Mouse (Mus musculus): ENCODE results near the gene Lysmd4. TPM values are rescaled to one million over a fixed set of nuclear protein-coding genes. Genes with fewer than 3 reads are reported as not detected.

Lysmd4 gene
- 10 to 100 TPM; 13.8 to 16.9 TPM for total RNA-seq (2021)
- long read RNA-seq, experiment 1, transcript Lysmd4-201 (3 exons, 2,898 nt): major isoform, 12 of 26 reads
- long read RNA-seq, experiment 1, partial matches to known transcripts: 3 of 26 reads
- long read RNA-seq, experiment 1, other reads (novel, unspliced or antisense): 5 of 26 reads
- long read RNA-seq, experiment 2, transcript Lysmd4-209 (3 exons, 2,110 nt): minor isoform, 5 of 37 reads
- long read RNA-seq, experiment 2, transcript Lysmd4-201 (3 exons, 2,898 nt): major isoform, 15 of 37 reads
- long read RNA-seq, experiment 2, partial matches to known transcripts: 5 of 37 reads
- long read RNA-seq, experiment 2, other reads (novel, unspliced or antisense): 11 of 37 reads

DNA sequence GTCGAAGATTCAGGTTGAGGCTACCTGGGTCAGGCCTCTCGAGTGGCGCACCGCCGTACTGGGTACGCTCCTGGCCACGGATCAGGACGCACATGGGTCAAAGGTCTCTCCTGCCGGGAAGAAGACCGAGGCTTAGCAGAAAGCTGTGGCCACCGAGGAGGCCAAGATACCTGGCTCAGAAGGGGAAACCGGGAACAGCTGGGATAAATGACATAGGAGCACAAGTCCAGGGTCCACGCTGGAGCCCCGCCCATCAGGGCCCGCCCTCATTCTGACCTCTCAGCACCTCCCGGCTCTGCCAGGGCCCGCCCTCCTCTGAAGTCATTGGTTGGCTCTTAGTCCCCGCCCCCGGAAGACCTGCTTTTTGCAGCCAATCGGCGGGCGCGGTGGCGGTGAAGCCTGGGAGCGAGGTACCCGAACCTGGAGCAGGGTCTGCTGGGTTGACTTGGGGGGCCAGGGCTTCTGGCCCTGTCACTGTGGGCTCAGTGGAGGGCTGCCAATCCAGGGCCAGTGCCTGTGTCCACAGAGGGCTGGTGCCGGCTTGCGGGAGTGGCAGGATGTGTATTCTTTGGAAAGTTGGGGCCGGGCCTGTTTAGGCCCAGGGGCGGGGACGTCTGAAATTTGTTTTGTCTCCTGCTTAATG is at the start of gene Lysmd4:
Lysmd4 (plus strand) TSS at position 325 of the 643 bp plus-strand sequence.
- peak; percentile 86 to 92 for DNase-seq (ENCODE audit: low spot score in 2 of 2)

DNA sequence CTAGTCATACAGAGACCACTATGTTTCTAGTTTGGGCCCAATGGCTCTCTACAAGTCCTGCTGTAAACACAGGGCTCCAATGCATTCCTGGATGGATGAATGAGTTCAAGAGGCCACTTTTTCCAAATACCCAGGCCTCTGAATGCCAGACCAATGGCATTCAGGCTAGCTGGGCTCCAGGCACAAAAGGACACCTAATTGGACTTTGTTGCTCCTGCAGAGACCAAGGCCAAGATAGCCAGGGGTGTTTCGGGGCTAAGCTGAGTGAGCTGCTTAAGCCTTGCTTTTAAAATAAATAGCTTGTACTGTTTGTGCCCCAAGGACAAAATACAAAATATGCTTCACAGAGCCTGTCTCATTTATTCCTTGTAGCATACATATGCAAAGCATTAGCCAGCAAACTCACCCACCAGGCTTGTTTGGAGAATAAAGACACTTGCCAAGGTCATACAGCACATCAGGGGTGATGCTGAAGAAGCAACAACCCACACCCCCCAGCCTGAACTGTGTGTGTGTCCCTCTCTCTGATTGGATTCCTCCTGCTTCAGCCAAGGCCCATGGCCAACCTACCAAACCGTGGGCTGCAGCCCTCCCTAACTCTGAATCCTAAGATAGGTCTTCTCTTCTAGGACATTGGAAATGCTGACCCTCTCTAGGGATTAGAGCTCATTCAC is 48.7 kb upstream of the Lysmd4 start:
- no peak for DNase-seq (ENCODE audit: low spot score in 2 of 2)

DNA sequence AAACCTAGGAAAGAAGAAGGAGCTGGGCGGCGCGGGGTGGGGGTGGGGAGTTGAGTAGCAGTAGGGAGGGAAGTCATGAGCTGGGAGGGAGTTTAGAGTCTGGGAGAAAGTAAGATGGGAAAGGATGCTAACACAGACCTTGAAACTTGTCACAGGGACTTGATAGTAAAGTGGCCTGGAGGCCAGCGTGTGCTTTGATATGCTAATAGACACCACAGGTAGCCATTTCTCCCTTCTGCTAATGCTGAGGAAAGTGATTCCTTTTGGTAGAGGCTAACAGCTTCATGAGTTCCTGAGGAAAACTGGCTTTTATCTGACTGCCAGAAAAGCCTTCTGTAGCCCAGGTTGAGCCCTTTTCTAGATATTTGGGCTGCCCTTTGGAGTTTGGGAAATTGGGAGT is 38.6 kb upstream of the Lysmd4 start:
- no peak for DNase-seq (ENCODE audit: low spot score in 2 of 2)

DNA sequence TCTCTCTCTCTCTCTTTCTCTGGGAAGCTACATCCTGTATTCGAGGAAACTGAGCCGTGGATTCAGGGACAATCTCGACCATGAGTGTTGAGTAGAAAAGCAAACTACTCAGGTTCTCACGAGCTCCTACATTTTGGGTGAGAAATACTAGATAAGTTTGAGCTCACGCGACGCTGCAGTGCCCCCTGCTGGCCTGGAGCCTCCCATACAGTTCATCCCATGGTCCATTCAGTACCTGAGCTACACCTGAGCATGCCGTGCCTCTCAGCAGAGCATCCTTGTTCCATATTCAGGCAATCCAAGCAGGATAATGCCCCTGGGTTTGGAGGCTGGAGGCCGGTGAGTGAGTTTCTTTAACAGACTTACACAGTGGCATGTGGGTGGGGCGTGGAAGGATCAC is 22.9 kb upstream of the Lysmd4 start:
- peak; percentile 37 to 46 for DNase-seq (ENCODE audit: low spot score in 2 of 2)

DNA sequence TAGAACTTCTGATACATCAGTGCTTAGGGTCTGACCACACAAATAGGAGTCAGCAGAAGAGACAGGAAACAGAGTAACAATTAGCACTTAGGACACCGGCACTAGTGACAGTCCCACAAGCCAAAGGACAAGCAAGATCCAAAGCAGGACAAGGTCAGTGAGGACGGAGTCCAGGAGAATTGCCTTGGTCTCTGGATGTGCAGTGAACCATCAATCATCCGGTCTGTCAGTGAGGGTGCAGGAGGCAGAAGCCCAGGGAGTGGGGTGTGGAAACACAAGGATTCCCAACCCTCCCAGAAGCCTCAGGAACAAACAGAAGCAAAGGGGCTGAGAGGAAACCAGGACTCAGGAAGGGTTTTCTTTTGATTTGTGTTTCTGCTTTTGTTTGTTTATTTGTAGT is 18.7 kb upstream of the Lysmd4 start:
- no peak for DNase-seq (ENCODE audit: low spot score in 2 of 2)

DNA sequence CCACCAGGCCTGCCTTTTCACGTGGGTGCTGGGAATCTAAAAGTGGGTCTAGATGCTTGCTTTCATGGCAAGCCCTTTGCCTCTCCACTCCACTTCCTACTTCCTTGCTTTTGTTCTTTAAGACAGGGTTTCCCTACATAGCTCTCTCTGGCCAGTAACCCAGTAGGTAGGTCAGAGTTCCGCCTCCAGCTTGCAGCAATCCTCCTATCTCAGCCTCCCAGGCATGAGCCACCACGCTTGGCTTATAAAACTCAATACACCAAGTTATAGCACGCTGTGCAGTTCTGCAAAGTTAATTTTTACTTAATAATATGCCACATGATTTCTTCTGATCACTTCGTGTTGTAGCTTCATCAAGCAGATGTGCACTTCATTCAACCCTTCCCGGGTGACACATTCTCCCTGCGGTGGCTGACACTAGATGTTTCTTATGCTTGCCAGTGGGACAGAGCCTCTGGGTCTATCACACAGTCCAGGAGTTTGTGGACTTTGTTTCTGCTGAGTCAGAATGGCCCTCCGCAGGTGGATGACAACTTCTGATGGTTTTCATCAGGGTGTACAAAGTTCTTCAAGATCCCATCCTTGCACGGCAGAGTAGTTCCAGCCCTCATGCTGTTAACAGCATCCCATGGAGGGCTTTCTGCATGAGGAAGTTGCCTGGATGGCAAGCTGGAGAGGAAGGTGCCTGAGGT is 16.5 kb upstream of the Lysmd4 start:
- no peak for DNase-seq (ENCODE audit: low spot score in 2 of 2)

DNA sequence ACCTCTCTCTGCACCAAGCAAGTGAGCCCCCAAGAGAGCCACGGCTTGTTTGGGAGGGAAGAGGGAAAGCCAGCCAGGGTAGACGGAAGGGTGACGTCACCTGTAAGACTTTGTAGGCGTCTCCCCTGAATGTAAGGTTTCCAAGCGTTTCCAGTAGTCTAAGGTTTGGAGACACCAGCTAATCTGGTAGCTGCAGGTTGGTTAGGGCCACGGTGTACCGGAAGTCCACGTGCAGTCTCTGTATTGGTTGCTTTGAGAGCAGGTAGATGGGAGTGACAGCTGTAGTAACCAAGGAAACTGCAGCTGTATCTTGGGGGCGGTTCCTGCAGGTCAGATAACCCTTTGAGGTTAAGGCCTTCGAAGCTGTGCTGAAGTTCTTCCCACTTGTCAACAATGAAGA is 15.8 kb upstream of the Lysmd4 start:
- no peak for DNase-seq (ENCODE audit: low spot score in 2 of 2)

DNA sequence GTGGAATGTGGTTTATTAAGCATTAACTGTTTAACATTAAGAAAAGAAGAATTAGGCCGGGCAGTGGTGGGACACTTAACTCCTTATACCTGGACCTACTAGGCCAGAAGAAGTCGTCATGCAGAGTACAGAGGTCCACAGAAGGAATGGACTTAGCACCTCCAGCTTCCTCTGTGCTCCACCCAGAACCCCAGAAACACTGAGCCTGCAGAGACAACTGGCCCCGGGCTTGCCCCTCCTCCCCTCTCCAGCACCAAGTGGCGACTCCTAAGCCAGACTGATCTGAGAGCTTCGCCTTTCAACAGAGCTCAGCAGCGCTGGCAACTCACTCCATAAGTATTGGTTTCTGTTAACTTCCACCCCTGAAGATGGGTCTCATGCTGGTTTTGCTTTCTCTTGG is 14.6 kb upstream of the Lysmd4 start:
- DNase-seq (ENCODE audit: low spot score in 2 of 2): no peak

DNA sequence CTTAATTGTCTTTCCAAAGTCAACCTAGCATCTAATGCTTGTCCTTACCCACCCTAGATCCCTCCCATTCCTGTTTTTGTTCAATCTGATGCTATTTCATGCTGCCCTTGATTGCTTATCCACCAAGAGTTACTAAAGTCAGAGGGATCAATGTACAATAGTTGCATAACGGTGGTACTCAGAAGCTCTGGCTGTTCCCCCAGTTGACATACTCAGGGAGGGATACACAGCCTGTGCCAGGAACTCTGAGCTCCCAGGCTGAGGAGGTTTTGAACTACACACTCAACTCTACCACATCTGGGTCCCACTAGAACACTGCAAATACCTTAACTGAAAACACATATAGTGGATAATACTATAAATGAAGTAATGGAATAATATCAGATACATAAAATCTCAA is 14.0 kb upstream of the Lysmd4 start:
- DNase-seq (ENCODE audit: low spot score in 2 of 2): no peak

DNA sequence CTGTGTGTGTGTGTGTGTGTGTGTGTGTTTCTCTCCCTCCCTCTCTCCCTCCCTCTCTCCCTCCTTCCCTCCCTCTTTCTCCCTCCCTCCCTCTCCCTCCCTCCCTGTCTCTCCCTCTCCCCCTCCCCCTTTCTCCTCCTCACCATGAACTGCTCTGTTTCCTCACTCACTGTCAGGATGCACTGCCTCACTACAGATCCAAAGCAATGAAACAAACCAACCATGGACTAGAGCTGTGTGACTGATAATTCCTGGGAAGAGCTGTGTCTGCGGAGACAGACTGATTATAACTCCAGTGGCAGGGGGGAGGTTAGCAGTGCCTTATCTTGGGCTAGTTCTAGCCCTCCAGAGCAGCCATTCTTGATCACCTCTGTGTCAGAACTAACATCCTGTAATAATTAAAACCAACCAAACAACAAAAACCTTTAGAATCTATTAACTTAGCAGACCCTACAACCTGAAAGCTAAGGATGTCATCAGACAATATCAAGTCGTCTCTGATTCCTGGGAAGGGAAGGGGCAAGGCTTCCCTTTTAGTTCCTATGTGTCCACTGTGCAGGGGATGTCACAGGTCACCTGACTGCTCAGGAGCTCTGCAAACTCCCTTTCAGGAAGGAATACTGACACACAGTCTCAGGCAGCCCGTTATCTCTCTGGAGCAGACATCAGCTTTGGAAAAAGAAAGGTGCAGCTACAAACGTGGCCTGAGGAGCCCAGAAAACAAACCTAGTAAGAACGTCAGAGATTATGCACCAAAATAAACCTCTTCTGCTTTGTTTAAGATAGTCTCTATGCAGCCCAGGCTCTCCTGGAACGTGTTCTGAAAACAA is 12.1 kb upstream of the Lysmd4 start:
- no peak for DNase-seq (ENCODE audit: low spot score in 2 of 2)

DNA sequence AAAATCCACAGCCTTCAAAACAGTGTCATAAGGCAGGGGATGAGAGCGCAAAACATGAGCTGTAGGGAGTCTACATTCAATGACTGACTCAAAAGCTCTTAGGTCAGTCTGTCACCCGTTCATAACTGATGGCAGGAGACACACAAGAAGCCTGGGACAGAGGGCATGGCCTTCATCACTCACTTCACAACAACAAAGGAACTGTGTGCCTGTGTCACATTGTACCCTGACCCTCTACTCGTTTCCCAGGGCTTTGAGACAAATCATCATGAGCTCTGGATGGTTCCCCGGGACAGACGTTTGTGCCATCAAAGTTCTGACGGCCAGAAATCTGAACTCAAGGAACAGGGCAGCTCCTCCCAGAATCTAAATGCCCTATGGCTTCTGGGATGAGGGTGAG is 11.0 kb upstream of the Lysmd4 start:
- DNase-seq (ENCODE audit: low spot score in 2 of 2): no peak

DNA sequence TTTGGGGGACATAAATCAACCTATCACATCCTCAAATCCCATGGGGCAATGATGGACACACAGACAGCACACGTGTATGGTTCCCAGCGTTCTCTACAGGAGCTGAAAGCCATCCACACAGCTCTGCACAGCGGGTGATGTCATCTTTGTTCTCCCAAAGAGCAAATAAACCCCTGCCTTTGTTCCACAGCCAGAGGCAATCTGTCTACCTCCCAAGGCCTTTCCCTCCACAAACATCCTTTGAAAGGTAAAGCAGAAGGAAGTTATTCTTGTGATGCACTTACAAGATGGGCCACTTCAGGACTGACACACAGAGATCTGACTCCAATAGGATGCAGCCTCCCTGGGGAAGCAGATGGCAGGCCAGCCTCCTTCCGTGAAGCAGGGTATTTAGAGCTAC is 10.4 kb upstream of the Lysmd4 start:
- no peak for DNase-seq (ENCODE audit: low spot score in 2 of 2)

DNA sequence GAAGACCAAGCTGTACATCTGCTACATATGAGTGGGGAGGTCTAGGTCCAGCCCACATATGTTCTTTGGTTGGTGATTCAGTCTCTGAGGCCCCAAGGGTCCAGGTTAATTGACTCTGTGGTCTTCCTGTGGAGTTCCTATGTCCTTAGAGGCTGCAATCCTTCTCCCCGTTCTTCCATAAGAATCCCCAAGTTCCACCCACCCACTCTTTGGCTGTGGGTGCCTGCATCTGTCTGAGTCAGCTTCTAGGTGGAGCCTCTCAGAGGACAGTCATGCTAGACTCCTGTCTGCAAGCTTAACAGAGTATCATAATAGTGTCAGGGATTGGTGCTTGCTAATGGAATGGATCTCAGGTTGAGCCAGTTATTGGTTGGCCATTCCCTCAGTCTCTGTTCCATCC is 8.8 kb upstream of the Lysmd4 start:
- no peak for DNase-seq (ENCODE audit: low spot score in 2 of 2)

DNA sequence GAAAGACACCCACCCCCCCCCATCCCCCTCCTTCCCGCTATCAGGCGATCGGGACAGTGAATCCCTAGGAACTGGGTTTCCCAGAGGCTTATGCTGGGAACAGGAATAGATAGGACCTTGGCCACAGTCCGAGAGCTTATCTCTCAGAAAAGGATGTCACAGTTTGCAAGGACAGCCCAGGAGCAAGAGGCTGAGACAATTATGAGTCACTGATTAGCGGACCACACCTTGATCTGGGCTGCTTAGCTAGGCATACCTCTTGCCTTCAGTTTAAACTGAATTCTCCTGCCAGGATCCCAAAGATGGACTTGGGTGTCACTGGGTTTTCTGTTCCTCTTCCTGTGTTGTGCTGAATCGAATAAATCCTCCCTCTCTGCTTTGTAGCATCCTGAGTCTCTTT is 6.0 kb upstream of the Lysmd4 start:
- DNase-seq (ENCODE audit: low spot score in 2 of 2): no peak

DNA sequence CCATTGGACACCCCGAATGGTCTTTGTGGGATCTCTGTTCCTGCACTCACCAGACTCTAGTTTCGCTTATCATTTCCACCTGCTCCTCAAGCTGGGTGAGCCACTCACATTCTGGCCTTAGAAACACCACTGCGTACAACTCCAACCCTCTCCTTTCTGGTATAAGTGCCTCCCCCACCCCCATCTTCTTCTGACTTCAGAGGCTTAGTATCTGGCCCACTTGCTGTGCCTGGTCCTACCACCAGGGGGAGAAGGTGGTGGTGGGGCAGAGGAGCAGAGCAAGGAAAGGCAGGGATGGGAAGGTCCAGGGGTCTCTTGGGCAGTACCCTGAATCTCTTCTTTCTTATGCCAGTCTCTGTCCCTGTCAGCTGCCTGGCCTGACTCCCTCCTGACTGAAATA is 5.3 kb upstream of the Lysmd4 start:
- peak; percentile 49 to 52 for DNase-seq (ENCODE audit: low spot score in 2 of 2)

DNA sequence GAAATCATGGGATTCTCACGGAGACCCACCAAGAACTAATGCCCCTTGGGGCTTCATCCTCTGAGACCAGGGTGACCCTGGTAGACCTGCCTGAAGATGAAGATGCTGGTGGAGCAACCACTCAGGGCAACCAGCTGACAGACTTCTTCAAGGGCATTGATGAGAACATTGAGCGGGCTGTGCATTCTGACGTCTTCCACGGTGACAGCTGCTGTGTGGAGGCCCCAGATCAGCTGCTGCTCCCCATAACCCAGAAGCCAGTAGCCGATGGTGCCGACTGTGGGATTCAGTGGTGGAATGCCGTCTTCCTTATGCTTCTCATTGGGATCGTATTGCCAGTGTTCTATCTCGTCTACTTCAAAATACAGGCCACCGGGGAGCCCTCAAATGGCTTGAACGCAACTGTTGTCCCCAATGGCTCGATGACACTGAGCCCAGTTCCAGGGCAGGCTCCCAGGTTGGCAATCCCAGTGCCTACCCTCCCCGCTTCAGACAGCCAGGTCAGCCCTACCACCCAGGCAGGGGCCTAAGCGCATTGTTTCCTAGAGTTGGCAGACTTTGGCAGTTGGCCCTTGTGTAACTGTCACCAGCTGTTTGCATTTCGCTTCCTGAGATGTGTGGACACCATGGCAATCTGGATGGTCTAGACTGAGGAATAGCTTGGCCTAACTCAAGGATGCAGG is 3.7 kb downstream of the Lysmd4 start:
- DNase-seq (ENCODE audit: low spot score in 2 of 2): no peak

DNA sequence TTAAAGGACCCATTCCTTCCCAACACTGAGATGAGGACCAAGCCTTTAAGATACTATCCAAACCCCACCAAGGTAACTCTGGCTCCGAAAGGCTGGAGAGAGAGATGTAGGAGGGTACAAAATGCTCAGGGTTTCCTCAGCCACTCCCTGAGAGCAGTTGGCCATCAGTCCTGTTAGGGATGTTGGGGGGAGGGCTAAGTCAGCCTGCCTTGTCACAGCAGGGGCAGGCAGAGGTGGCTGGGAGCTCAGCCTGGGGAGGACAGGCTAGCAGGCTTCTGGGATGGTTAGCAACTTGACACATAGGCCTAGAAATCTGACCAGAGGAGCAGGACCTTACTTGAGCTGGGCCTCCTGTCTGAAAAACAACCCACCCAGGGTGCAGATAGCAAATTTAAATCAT is 5.2 kb downstream of the Lysmd4 start:
- DNase-seq (ENCODE audit: low spot score in 2 of 2): no peak

DNA sequence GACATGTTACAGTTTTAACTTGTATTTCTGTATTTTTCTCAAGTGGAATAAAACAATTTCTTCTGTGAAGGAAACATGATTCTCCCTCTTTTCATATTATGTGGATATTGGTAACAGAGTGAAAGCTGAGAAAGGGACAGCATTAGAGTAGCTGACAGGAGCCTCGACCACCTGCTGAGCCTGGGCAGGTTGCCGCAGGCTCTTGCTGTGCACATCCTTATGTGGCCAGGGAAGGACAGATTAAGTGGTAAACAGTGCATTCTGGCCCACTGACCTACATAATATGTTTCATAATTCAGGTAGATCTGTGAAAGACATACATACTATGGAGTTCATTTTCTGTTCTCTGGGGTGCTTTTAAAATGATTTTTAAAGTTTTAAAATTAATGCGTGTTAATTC is 6.0 kb downstream of the Lysmd4 start:
- no peak for DNase-seq (ENCODE audit: low spot score in 2 of 2)

DNA sequence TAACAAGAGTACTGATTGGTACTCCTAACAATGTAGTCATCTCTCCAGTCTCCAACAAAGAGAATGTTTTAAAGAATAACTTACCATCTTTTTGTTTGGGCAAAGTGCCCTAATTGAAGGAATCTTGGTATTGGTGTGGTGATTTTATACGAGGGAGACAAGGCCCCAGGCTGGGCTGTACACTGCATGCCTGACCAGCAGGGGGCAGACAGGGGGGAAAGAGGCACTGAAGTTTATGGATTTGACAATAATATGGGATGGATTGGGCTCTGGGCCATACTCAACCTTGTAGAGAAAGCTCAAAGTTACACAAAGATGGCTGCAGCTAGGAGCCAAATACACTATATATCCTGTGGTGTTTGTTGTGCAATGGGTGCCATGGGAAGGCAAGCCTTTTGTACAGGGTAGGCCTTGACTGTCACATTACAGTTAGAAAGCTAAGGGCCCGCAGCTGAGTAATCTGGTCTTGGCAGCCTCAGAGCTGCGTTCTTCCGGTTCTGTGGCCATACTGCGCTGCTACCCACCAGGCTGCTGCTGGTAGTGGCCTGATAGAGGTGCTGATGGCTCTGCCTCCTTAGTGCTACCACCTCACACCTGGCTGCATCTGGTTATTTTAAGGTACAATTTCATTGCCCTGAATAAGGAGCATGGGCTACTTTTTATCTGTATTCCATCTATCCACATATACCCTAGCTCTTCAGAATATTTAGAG is 6.7 kb downstream of the Lysmd4 start:
- no peak for DNase-seq (ENCODE audit: low spot score in 2 of 2)

DNA sequence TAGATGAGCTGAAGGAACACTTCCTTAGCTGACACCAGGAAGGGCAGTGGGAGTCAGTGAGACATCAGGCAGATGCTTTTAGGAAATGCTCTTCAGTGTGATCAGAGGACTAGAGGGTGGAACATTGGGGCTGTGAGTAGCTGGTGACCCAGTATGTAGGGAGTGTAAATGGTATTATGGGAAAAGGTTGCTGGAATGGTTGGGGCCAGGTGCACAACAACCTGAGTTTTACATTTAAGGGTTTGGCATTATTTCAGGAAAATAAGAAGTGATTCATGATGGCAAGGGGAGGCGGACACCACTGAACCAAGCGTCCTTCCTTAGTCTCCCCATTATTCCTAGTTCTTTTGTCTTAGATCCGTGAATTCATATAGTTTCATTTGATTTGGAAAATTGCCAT is 7.4 kb downstream of the Lysmd4 start:
- no peak for DNase-seq (ENCODE audit: low spot score in 2 of 2)

Measured in adrenal gland, postnatal 4 days (tissue).